Mouse (Mus musculus) forebrain, embryonic 15.5 days (tissue): ENCODE measurements around the gene Cnnm4. TPM values are rescaled to one million over a fixed set of nuclear protein-coding genes. Genes with fewer than 3 reads are reported as not detected.

Experiments
- microRNA-seq: library from miRNA; unstranded; fragments of <30 nt; microRNA quantifications from one replicate; pipeline ENCODE4, GENCODE M21; 2016
- polyA plus RNA-seq: library from polyadenylated mRNA; unstranded; fragments of >200 nt; fragmentation: Nextera tagmentation; extraction: Ambion mirVana; gene quantifications from 2 replicates; pipeline ENCODE4 v1.2.1, GENCODE M21; 2015

Cnnm4 gene
- polyA plus RNA-seq, 1 experiment from 2014 or later: 9.9 TPM

Small RNA genes lying within 50 kb of the gene (microRNA-seq; reads per million reads assigned to microRNA genes)
- not detected for gene Gm47280

Other genes with a start within 250 kb of the Cnnm4 start
- 54.7 and 55.4 TPM in 2 replicates for gene Uggt1, start 226.9 kb upstream of the Cnnm4 start, polyA plus RNA-seq
- 0.53 and 0.59 TPM in 2 replicates for gene Neurl3, start 196.9 kb upstream of the Cnnm4 start, polyA plus RNA-seq
- gene Arid5a, start 163.9 kb upstream of the Cnnm4 start, polyA plus RNA-seq: 3.2 and 3.6 TPM in 2 replicates
- gene Kansl3, start 102.4 kb upstream of the Cnnm4 start, polyA plus RNA-seq: 34.4 and 37.2 TPM in 2 replicates
- gene Fer1l5, start 99.3 kb upstream of the Cnnm4 start, polyA plus RNA-seq: 2.0 TPM in 2 replicates
- gene Lman2l, start 26.3 kb upstream of the Cnnm4 start, polyA plus RNA-seq: 66.3 and 68.4 TPM in 2 replicates
- gene Cnnm3, start 40.2 kb downstream of the Cnnm4 start, polyA plus RNA-seq: 5.2 and 5.9 TPM in 2 replicates
- 12.0 and 14.4 TPM in 2 replicates for gene Ankrd23, start 65.3 kb downstream of the Cnnm4 start, polyA plus RNA-seq
- 1.1 TPM in 1 of 2 replicates, not detected in the other for gene Gm42417, start 67.8 kb downstream of the Cnnm4 start, polyA plus RNA-seq
- 18.2 and 19.2 TPM in 2 replicates for gene Ankrd39, start 75.8 kb downstream of the Cnnm4 start, polyA plus RNA-seq
- 38.2 and 38.6 TPM in 2 replicates for gene Sema4c, start 86.7 kb downstream of the Cnnm4 start, polyA plus RNA-seq
- 0.23 TPM in 1 of 2 replicates, not detected in the other for gene Fam178b, start 211.6 kb downstream of the Cnnm4 start, polyA plus RNA-seq
- gene Cox5b, start 219.8 kb downstream of the Cnnm4 start, polyA plus RNA-seq: 542 and 553 TPM in 2 replicates
- 0.31 and 0.43 TPM in 2 replicates for gene 4933424G06Rik, start 238.5 kb downstream of the Cnnm4 start, polyA plus RNA-seq
- 97.8 and 99.8 TPM in 2 replicates for gene Actr1b, start 242.8 kb downstream of the Cnnm4 start, polyA plus RNA-seq